ENCODE assay signal across 8 mouse cellular contexts in the genomic region with DNA sequence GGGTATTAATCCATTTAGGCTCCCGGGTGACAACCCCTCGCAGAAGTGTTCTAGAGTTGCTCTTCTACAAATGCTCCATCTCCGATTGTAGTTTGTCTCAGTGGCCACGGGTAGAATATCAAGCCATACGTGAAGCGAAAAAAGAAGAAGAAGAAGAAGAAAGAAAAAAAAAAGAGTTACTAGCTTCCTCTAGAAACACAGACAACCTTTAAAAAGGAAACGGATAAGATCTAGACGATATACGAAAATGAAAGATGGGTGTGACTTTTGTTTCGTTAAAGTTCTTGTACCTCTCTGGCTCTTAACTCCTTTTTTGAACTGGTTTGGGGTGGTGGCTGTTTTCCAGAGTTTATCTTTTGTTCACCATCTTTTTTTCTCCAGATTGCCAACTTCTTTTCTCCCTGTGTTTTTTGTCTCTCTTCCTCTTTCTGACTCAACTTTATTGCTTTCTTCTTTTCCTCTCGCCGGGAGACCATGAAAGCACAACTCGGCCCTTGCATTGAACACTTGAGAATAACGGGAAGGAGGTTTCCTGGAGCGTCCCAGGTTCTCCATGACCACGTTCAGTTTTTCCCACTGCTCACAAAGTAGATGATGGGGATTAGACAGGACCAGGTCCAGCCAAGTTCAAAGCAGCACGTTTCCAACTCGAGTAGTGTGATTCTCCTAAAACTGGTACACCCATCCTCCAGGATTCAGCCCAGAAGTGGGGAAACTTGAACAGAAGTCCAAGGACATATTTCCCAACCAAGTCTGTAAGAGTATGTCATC. TPM values are rescaled to one million over a fixed set of nuclear protein-coding genes. Genes with fewer than 3 reads are reported as not detected.
DNase-seq lines count a peak whose midpoint lies in the region; ATAC-seq and TF ChIP-seq lines count a peak whose summit lies in the region.

No protein-coding gene starts in this region.

- DNase-seq in layer of hippocampus, adult 2 months (ENCODE audit: low spot score in 2 of 2), result no peak
- DNase-seq in layer of hippocampus, adult 9-10 months (ENCODE audit: low spot score), result no peak
- peak; percentile 35 for DNase-seq in embryo, embryonic 11 days
- peak; percentile 92 for DNase-seq in midbrain, embryonic 11.5 days (ENCODE audit: low spot score, missing footprints)
- DNase-seq in cerebellum, adult 8-10 months, result no peak
- DNase-seq in left cerebral cortex, adult 9 months (ENCODE audit: low spot score in 2 of 2), result no peak

- H3K4me3 ChIP-seq in layer of hippocampus, adult 2 months, result peak overlapping the region; percentile 86
- peak overlapping the region; percentile 69 for H3K4me3 ChIP-seq in hindbrain, embryonic 15.5 days
- peak overlapping the region; percentile 74 for H3K4me3 ChIP-seq in midbrain, embryonic 11.5 days (ENCODE audit: low read depth, low read length)

- no peaks in the 10 kb centered on the region for H3K9me3 ChIP-seq in hindbrain, embryonic 15.5 days
- H3K9me3 ChIP-seq in midbrain, embryonic 11.5 days (ENCODE audit: control insufficient read depth, low read length), result no peaks in the 10 kb centered on the region

- H3K4me1 ChIP-seq in hindbrain, embryonic 15.5 days (replicated peaks), result peaks cover 35% of the 10 kb centered on the region
- peaks cover 18% of the 10 kb centered on the region for H3K4me1 ChIP-seq in midbrain, embryonic 11.5 days (ENCODE audit: control insufficient read depth, insufficient read depth, low read length)

- WGBS in hindbrain, embryonic 15.5 days, result 2% methylated on average over 18 of the region's 18 CpGs
- 3% methylated on average over 18 of the region's 18 CpGs for WGBS in midbrain, embryonic 11.5 days

- H3K27ac ChIP-seq in layer of hippocampus, adult 2 months, result no peak overlapping the region
- no peak overlapping the region for H3K27ac ChIP-seq in hindbrain, embryonic 15.5 days (replicated peaks)
- no peak overlapping the region for H3K27ac ChIP-seq in midbrain, embryonic 11.5 days (ENCODE audit: low read depth, low read length)

- no peak overlapping the region for H3K9ac ChIP-seq in hindbrain, embryonic 15.5 days
- peak overlapping the region; percentile 17; the same call in 1 of the 2 replicates for H3K9ac ChIP-seq in midbrain, embryonic 11.5 days (ENCODE audit: low read length)

- H3K4me2 ChIP-seq in hindbrain, embryonic 15.5 days, result peak overlapping the region; percentile 88
- H3K4me2 ChIP-seq in midbrain, embryonic 11.5 days, result peak overlapping the region; percentile 81

- H3K36me3 ChIP-seq in hindbrain, embryonic 15.5 days, result no peaks in the 10 kb centered on the region
- H3K36me3 ChIP-seq in midbrain, embryonic 11.5 days (ENCODE audit: control insufficient read depth, insufficient read depth, low read length), result 0 out of 2 replicates have a peak, but pooled peaks cover 3% of the 10 kb centered on the region

- H3K27me3 ChIP-seq in hindbrain, embryonic 15.5 days, result no peaks in the 10 kb centered on the region
- peaks cover 5% of the 10 kb centered on the region for H3K27me3 ChIP-seq in midbrain, embryonic 11.5 days (ENCODE audit: control insufficient read depth, insufficient read depth, low read length)

- TF ChIP-seq CTCF in layer of hippocampus, adult 2 months (conservative IDR thresholded peaks at IDR 0.05), result 0 out of 2 replicates have a peak, but pooled peaks have one; percentile 7

- no peak for ATAC-seq in hindbrain, embryonic 15.5 days (ENCODE audit: low FRiP score, low read depth)
- no peak for ATAC-seq in midbrain, embryonic 11.5 days (ENCODE audit: low FRiP score)
- no peak for ATAC-seq in frontal cortex, adult (ENCODE audit: low TSS enrichment)

RNA-seq across cellular contexts. Expression of a gene that starts 1.4 kb away (rescaled TPM):
- 10 to 100 TPM; 54.6 to 58.7 TPM for total RNA-seq in layer of hippocampus, adult 2 months (2021)
- polyA plus RNA-seq in hindbrain, embryonic 15.5 days (2015; fragmentation: Nextera tagmentation; extraction: Ambion mirVana), result 77.3 and 83.1 TPM in 2 replicates
- 62.3 and 63.1 TPM in 2 replicates for polyA plus RNA-seq in midbrain, embryonic 11.5 days (2014; fragmentation: Nextera tagmentation; extraction: Ambion mirVana)

RNA-seq across cellular contexts. Expression of a gene that starts 59.9 kb away (rescaled TPM):
- 10 to 100 TPM; 69.4 to 73.0 TPM for total RNA-seq in layer of hippocampus, adult 2 months (2021)
- 13.4 and 14.8 TPM in 2 replicates for polyA plus RNA-seq in hindbrain, embryonic 15.5 days (2015; fragmentation: Nextera tagmentation; extraction: Ambion mirVana)
- 18.5 and 19.7 TPM in 2 replicates for polyA plus RNA-seq in midbrain, embryonic 11.5 days (2014; fragmentation: Nextera tagmentation; extraction: Ambion mirVana)

Comparison
In these comparisons a context has a peak if more than half of its experiments do, and no peak if none do; other contexts are left out.
1. DNase-seq: peak in embryo, embryonic 11 days (single experiment) and midbrain, embryonic 11.5 days (single experiment); none in layer of hippocampus, adult 2 months (0 of 2), layer of hippocampus, adult 9-10 months (single experiment), cerebellum, adult 8-10 months (single experiment) and left cerebral cortex, adult 9 months (0 of 2).
2. Peak in every context shown above with its lines, with median percentiles within 50 percentile points of each other: H3K4me3 ChIP-seq.